Mouse (Mus musculus): ENCODE data around the gene Vmn2r29.
"Not testable (repeated sequence)": the region's sequence is repeated elsewhere in the genome, so short reads cannot be mapped to it uniquely, and the experiment has no call there.

Vmn2r29 gene

DNA sequence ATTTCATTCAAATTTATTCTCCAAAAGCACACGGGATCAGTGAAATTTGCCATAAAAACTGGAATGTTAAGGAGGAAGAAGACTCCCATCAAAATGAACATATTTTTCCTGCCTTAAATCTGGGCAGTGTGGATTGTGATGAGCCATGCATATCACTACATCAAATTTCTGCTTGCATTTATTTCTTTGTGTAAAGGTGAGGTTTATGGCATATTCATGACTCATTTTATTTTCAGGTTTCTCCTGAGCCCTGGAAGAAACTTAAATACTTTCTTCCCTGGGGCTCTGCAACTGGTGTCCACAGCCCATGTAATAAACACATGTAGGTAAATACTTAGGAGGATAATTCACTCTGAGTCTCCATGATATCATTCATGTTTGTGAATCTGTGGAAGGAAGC is at the start of gene Vmn2r29:
Gene Vmn2r29, minus strand, starts transcription at position 101 of the 400 bp plus-strand sequence.
- not testable (repeated sequence) for DNase-seq (ENCODE audit: low spot score)

DNA sequence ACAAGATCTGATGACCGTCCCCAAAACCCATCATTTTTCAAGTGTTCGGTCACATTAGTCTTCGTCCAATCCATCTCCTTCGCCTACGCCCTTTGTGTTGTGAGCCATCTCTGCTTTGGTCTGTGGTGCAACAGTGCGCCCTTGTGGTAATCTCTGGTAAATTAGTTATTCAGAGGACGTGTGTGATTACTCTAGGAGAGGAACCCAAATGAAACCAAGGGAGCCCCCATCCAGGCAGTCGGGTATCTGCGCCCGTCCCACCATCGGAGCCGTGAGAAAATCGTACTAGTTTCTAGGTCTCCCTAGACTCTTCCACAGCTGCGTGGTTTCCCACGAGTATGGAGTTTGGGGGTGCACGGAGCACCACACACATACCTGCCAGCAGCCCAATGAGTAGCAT is 48.5 kb upstream of the Vmn2r29 start:
- peak; percentile 49 for DNase-seq (ENCODE audit: low spot score)

DNA sequence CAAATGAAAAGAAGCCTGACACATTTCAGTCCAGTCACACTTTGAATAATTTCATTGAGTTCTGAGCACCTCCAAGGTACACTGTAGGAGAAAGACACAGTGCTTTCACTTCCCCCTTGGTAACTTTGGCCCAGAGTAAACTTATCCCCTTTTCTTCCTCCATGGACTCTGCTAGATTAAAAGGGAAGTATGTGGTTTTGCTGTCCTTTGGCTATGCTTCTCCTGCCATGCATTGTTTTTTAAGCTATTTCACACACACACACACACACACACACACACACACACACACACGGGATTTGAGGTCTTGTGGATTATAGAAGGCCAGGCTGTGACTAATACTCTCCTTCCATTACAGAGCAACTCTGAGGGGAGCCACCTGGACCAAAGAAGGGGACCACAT is 34.3 kb upstream of the Vmn2r29 start:
- DNase-seq (ENCODE audit: low spot score) = no peak

DNA sequence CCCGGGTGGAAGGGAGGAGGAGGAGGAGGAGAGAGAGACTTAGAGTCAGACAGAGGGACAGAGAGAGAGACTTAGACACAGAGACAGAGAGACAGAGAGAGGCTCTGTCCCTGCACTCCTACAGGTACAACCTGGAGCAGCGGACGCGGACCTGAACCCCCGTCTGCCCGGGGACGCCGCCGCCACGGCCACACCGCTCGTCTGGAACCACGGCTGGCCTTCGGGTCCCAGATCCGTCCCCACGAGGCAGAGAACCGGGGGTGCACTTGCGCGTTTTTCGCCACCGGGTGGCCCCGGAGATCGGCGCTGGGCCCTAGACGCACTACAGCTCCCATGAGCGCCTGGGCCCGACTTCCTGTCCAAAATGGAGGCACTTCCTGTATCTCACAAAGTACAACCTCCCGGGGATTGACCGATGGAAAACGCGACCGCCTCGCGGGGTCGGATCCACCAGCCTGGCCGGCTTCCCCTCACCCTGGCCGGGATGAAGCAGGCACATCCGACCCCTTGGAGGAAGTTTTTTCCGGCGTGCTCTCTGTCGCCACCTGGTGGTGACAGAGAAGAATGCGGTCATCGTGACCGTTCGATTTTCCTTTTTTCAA is 30.9 kb upstream of the Vmn2r29 start, which contains the start of gene Gm45844:
Gene Gm45844, minus strand, starts transcription at position 324 of the 602 bp plus-strand sequence.
- peak; percentile 90 for DNase-seq (ENCODE audit: low spot score)

DNA sequence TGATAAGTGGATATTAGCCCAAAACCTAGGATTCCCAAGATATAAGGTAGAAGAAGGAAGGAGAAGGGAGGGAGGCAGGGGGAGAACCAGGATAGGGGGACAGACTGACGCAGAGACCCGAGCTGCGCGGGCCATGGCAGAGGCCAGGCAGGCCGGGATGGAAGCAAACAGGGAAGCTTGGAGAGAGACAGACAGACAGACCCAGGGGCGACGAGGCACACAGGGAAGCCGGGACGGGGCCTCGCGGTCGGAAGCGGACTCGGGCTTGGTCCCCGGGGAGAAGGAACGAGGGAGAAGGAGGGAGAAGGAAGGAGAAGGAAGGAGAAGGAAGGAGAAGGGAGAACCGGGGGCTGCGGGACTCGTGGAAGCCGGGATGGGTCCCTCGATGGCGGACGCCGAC is 30.4 kb upstream of the Vmn2r29 start:
- DNase-seq (ENCODE audit: low spot score) = peak; percentile 19

DNA sequence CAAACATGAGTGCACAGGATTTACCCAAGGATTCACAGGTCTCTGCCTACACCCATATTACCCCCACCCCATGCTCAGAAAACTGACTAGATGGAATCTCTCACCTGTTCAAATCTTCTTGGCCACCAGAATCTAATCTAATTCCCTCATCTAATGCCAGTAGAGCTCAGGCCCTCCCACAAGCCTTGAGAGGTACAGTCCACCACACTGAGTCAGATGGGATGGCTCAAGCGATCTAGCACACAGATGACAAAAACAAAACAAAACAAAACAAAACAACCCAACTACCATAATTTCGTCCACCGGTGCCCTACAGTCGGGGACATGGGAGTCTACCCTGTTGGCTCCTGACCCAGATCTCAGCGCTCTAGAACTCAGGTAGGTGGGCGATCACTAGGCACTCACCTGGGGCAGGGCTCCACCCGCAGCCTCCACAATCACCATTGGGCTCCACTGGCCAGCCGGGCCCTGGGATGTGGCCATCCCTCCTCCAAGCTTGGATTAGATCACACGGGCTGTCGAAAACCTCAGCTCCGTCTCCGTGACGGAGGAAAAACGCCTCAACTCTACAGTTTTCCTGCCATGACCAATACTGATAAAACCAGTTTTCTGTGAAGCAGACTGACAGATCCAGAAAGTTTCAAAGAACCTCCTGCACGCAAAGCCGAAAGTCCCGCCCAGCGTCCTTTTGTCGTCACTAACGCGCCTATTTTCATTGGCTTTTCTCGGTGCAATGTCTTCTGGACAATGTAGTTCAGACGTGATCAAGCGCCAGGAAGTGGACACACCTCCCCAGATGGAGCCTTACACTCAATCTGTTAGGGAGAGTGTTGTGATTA is 37.6 kb downstream of the Vmn2r29 start, which contains the start of gene Zfp772:
Gene Zfp772, minus strand, starts transcription at position 686 of the 839 bp plus-strand sequence.
- DNase-seq (ENCODE audit: low spot score) = peak; percentile 72

DNA sequence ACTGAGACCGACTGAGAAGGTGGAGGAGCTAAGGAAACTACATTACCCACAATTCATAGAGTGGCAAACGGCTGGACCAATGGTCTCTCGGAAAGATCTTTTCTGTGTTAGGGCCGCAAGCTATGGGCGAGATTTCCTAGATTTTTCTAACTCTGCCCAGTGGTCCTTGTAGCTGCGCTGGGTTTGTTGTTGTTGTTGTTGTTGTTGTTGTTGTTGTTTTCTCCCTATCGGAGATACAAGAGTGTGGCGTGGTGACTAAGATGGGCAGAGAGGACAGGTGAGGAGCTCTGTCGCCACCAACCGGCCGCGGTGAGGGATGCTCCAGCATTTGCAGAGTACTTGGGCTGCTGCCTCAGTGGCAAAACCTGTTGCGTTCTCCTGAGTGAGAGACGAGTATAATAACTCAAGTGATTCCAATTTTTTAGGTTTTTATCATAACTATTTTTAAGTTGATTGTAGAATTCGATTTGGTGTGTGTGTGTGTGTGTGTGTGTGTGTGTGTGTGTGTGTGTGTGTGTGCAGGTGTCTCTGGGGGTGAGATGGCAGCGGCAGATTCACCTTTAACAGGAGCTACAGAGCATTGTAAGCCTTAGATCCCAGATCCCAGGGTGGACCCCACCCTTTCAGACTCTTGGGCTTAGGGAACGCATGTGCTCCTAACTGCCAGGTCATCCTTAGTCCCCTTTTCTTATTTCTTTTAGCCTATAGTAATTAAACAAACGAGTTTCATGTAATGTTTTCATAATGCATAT is 58.8 kb downstream of the Vmn2r29 start:
- DNase-seq (ENCODE audit: low spot score) = peak; percentile 67

DNA sequence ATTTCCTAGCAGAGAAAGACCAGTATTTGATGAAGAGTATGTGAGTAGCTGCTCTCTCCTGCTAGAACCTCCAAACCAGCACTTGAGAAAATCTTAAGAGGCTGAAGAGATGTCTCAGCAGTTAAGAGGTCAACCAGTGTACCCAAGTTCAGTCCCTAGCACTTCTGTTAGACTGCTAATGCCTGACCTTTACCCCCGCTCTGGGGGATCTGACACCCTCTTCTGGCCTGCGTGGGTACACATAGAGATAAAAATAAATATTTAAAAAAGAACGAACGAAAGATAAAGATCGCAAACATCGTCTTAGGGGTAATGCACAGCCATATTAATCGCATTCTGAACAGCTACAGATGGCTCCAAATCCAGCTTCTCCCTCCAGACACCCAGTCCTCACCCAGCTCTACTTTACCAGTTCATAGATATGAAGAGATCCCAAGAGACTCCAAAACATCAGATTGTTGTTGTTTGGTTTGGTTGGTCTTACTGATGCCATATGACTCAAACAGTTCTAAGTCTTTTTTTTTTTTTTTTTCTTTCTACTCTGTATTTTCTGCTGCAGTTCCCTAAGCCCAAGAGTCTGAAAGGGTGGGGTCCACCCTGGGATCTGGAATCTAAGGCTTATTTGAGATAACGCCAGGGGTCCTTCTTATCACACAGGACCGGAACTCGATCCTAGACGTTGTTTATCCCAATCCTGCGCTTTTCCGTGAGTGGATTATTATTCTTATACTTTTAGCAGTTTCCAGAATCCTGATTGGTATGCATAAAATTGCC is 59.5 kb downstream of the Vmn2r29 start:
- no peak for DNase-seq (ENCODE audit: low spot score)

DNA sequence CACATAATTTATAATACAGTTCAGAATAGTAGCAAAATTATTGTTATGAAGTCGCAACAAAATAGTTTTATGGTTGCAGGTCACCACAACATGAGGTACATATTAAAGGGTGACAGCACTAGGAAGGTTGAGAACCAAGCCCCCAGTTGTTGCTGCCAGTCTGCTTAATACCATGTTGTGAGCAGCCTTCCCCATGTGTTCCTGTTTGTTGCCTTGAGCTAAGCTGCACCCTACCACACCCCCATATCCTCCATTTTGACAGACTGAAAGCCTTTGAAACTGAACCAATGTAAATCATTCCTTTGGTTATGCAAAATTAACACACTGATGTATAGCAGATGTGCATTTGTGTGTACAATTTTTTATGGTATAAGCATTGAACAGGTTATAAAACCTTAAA is 61.2 kb downstream of the Vmn2r29 start:
- DNase-seq (ENCODE audit: low spot score) = no peak
